Mouse (Mus musculus) heart, embryonic 12.5 days (tissue): ENCODE data around the gene Gm26920. TPM values are rescaled to one million over a fixed set of nuclear protein-coding genes. Genes with fewer than 3 reads are reported as not detected.
"Not testable (repeated sequence)": the region's sequence is repeated elsewhere in the genome, so short reads cannot be mapped to it uniquely, and the experiment has no call there.

Source experiments
- ATAC-seq: fragments of 200-750 bp; cut with Nextera tagmentation; 2 replicates; pipeline ENCODE4 v1.8.0; 2017; ENCODE audit warnings: moderate TSS enrichment, moderate library complexity; ENCODE audit not compliant: insufficient number of reproducible peaks, low FRiP score
- H3K27ac ChIP-seq: fragments of 300-500 bp; sonication (generic); 2 replicates; pipeline ENCODE4 v1.5.1; 2016; ENCODE audit warnings: mild to moderate bottlenecking, moderate library complexity; ENCODE audit not compliant: poor library complexity, severe bottlenecking
- H3K27me3 ChIP-seq: fragments of 300-500 bp; sonication (generic); replicated peaks from 2 replicates; pipeline ENCODE4 v1.6.1; 2016; ENCODE audit warnings: mild to moderate bottlenecking, moderate library complexity
- H3K36me3 ChIP-seq: fragments of 300-500 bp; sonication (generic); 2 replicates; pipeline ENCODE4 v1.6.1; 2016; ENCODE audit warnings: mild to moderate bottlenecking, moderate library complexity
- H3K4me1 ChIP-seq: fragments of 300-500 bp; sonication (generic); replicated peaks from 2 replicates; pipeline ENCODE4 v1.6.1; 2016; ENCODE audit warnings: mild to moderate bottlenecking
- H3K4me2 ChIP-seq: fragments of 300-500 bp; sonication (generic); 2 replicates; pipeline ENCODE4 v1.6.1; 2016; ENCODE audit warnings: mild to moderate bottlenecking, moderate library complexity
- H3K4me3 ChIP-seq: fragments of 300-500 bp; sonication (generic); 2 replicates; pipeline ENCODE4 v1.5.1; 2016; ENCODE audit warnings: mild to moderate bottlenecking
- H3K9ac ChIP-seq: fragments of 300-500 bp; sonication (generic); 2 replicates; pipeline ENCODE4 v1.6.1; 2016; ENCODE audit warnings: mild to moderate bottlenecking, moderate library complexity
- H3K9me3 ChIP-seq: fragments of 300-500 bp; sonication (generic); replicated peaks from 2 replicates; pipeline ENCODE4 v1.6.1; 2016; ENCODE audit warnings: mild to moderate bottlenecking, moderate library complexity
- WGBS: fragments of 180-500 bp; shearing (Covaris S2); methylation state at CpG from one replicate; pipeline ENCODE4 v1.1.7; 2016; 5-methylcytosine and 5-hydroxymethylcytosine counted together
- polyA plus RNA-seq: library from polyadenylated mRNA; unstranded; fragments of >200 nt; fragmentation: Nextera tagmentation; extraction: Ambion mirVana; gene quantifications from 2 replicates; pipeline ENCODE4 v1.2.1, GENCODE M21; 2016

The Gm26920 gene
- 1.5 and 1.7 TPM in 2 replicates for polyA plus RNA-seq

- Histone ChIP-seq H3K4me3 (peak within 1 kb of the TSS; percentile 71), H3K4me2 (peak within 1 kb of the TSS; percentile 75), H3K4me1 (peaks cover 15% of the 10 kb centered on the region), H3K9ac (peak within 1 kb of the TSS; percentile 67), H3K27me3 (no peaks in the 10 kb centered on the region), H3K27ac (peak within 1 kb of the TSS; percentile 73), H3K36me3 (peaks cover 17% of the 10 kb centered on the region), H3K9me3 (peaks cover under 1% of the 10 kb centered on the region)
- under 1% methylated on average over 40 of the region's 40 CpGs for WGBS
- peak; percentile 94 for ATAC-seq
Observed at GRCm38 (mm10) chr7:30090092-30090969, at the start of gene Gm26920, which contains the start of gene Zfp566. Gene Gm26920, minus strand, starts transcription at chr7:30090410. Gene Zfp566, minus strand, starts transcription at chr7:30090527.

GRCm38 (mm10) chr7:30136826-30137225 lies 46.6 kb upstream of the Gm26920 start:
- Histone ChIP-seq H3K36me3 (peaks cover 86% of the 10 kb centered on the region), H3K4me2 (no peak overlapping the region)
- ATAC-seq, result no peak

GRCm38 (mm10) chr7:30132396-30132795 lies 42.2 kb upstream of the Gm26920 start:
- H3K4me1 ChIP-seq, result no peaks in the 10 kb centered on the region
- no peak for ATAC-seq
- H3K27me3 ChIP-seq, result no peaks in the 10 kb centered on the region
- H3K4me3 ChIP-seq, result no peak overlapping the region
- no peak overlapping the region for H3K9ac ChIP-seq
- no peak overlapping the region for H3K27ac ChIP-seq
- H3K9me3 ChIP-seq, result peaks cover 8% of the 10 kb centered on the region
- H3K36me3 ChIP-seq, result peaks cover 91% of the 10 kb centered on the region
- no peak overlapping the region for H3K4me2 ChIP-seq
- WGBS, result 89% methylated on average over 4 of the region's 4 CpGs

More at GRCm38 (mm10) chr7:30136826-30137225, 46.6 kb upstream of the Gm26920 start:
- Histone ChIP-seq H3K4me3 (no peak overlapping the region), H3K4me1 (no peaks in the 10 kb centered on the region), H3K27me3 (no peaks in the 10 kb centered on the region), H3K9me3 (peaks cover 8% of the 10 kb centered on the region), H3K9ac (no peak overlapping the region), H3K27ac (no peak overlapping the region)
- WGBS, result 84% methylated on average over 10 of the region's 10 CpGs

GRCm38 (mm10) chr7:30129900-30130299 lies 39.7 kb upstream of the Gm26920 start:
- H3K4me2 ChIP-seq, result no peak overlapping the region
- 91% methylated on average over 8 of the region's 8 CpGs for WGBS

GRCm38 (mm10) chr7:30122188-30122530 lies 31.9 kb upstream of the Gm26920 start:
- Histone ChIP-seq H3K36me3 (peaks cover 18% of the 10 kb centered on the region), H3K4me3 (peak overlapping the region; percentile 79), H3K9ac (peak overlapping the region; percentile 73), H3K4me2 (peak overlapping the region; percentile 83), H3K4me1 (peaks cover 11% of the 10 kb centered on the region), H3K27ac (peak overlapping the region; percentile 63), H3K9me3 (0 out of 2 replicates have a peak, but pooled peaks cover 6% of the 10 kb centered on the region), H3K27me3 (no peaks in the 10 kb centered on the region)
- no peak; the same call in 1 of the 2 replicates for ATAC-seq
- 7% methylated on average over 15 of the region's 15 CpGs for WGBS

More at GRCm38 (mm10) chr7:30129900-30130299, 39.7 kb upstream of the Gm26920 start:
- ATAC-seq, result no peak
- H3K4me3 ChIP-seq, result no peak overlapping the region
- H3K27me3 ChIP-seq, result no peaks in the 10 kb centered on the region
- H3K9me3 ChIP-seq, result peaks cover 13% of the 10 kb centered on the region
- no peak overlapping the region for H3K9ac ChIP-seq
- peaks cover 90% of the 10 kb centered on the region for H3K36me3 ChIP-seq
- H3K27ac ChIP-seq, result no peak overlapping the region
- H3K4me1 ChIP-seq, result no peaks in the 10 kb centered on the region

GRCm38 (mm10) chr7:30121308-30122187 lies 31.3 kb upstream of the Gm26920 start, which contains the start of gene Zfp382:
Gene Zfp382, plus strand, starts transcription at chr7:30121942.
- ATAC-seq, result peak; percentile 96
- Histone ChIP-seq H3K4me2 (peak within 1 kb of the TSS; percentile 83), H3K9me3 (peaks cover 4% of the 10 kb centered on the region; the same call in 1 of the 2 replicates), H3K4me3 (peak within 1 kb of the TSS; percentile 79), H3K4me1 (peaks cover 11% of the 10 kb centered on the region), H3K27me3 (no peaks in the 10 kb centered on the region), H3K27ac (peak within 1 kb of the TSS; percentile 63), H3K9ac (peak within 1 kb of the TSS; percentile 73), H3K36me3 (peaks cover 12% of the 10 kb centered on the region)
- WGBS, result under 1% methylated on average over 61 of the region's 61 CpGs

GRCm38 (mm10) chr7:30117935-30118334 lies 27.7 kb upstream of the Gm26920 start:
- not testable (repeated sequence) for H3K27ac ChIP-seq, H3K36me3 ChIP-seq, H3K4me1 ChIP-seq, ATAC-seq, H3K9ac ChIP-seq, H3K4me2 ChIP-seq, H3K4me3 ChIP-seq, H3K27me3 ChIP-seq
- WGBS, result 93% methylated on average over 12 of the region's 12 CpGs
- H3K9me3 ChIP-seq, result peaks cover 31% of the 10 kb centered on the region

GRCm38 (mm10) chr7:30116076-30116475 lies 25.9 kb upstream of the Gm26920 start:
- H3K9me3 ChIP-seq, result peaks cover 31% of the 10 kb centered on the region
- WGBS, result 90% methylated on average over 5 of the region's 5 CpGs
- H3K27me3 ChIP-seq, result no peaks in the 10 kb centered on the region

GRCm38 (mm10) chr7:30099297-30099696 lies 9.1 kb upstream of the Gm26920 start:
- H3K27me3 ChIP-seq, result no peaks in the 10 kb centered on the region
- H3K4me3 ChIP-seq, result no peak overlapping the region
- no peak for ATAC-seq
- H3K4me1 ChIP-seq, result peaks cover 29% of the 10 kb centered on the region
- peaks cover 67% of the 10 kb centered on the region for H3K36me3 ChIP-seq
- H3K9ac ChIP-seq, result no peak overlapping the region
- no peak overlapping the region for H3K27ac ChIP-seq
- 82% methylated on average over 13 of the region's 13 CpGs for WGBS
- H3K4me2 ChIP-seq, result no peak overlapping the region
- peaks cover 11% of the 10 kb centered on the region for H3K9me3 ChIP-seq

More at GRCm38 (mm10) chr7:30116076-30116475, 25.9 kb upstream of the Gm26920 start:
- Histone ChIP-seq H3K9ac (no peak overlapping the region), H3K4me2 (no peak overlapping the region), H3K4me1 (peaks cover 10% of the 10 kb centered on the region; the same call in 1 of the 2 replicates), H3K27ac (no peak overlapping the region), H3K36me3 (peaks cover 3% of the 10 kb centered on the region; the same call in 1 of the 2 replicates), H3K4me3 (no peak overlapping the region)
- ATAC-seq, result no peak

- WGBS, result 19% methylated on average over 5 of the region's 5 CpGs
- H3K4me2 ChIP-seq, result peak overlapping the region; percentile 89
- peak overlapping the region; percentile 39; the same call in 1 of the 2 replicates for H3K27ac ChIP-seq
- peaks cover 33% of the 10 kb centered on the region for H3K4me1 ChIP-seq
- no peaks in the 10 kb centered on the region for H3K27me3 ChIP-seq
- no peak for ATAC-seq
- peak overlapping the region; percentile 79 for H3K9ac ChIP-seq
- peak overlapping the region; percentile 58 for H3K4me3 ChIP-seq
- no peaks in the 10 kb centered on the region for H3K9me3 ChIP-seq
- H3K36me3 ChIP-seq, result peaks cover 35% of the 10 kb centered on the region
Observed at GRCm38 (mm10) chr7:30095551-30096125, 5.4 kb upstream of the Gm26920 start.
